Mouse (Mus musculus): ENCODE measurements around the gene Zgpat. TPM values are rescaled to one million over a fixed set of nuclear protein-coding genes. Genes with fewer than 3 reads are reported as not detected.

The Zgpat gene
- polyA plus RNA-seq, 1 experiment from 2014 or later, result 24.1 TPM

GRCm38 (mm10) chr2:181364487-181364859, 255 bp upstream of the Zgpat start:
- no peak for ATAC-seq (replicated peaks; ENCODE audit: insufficient number of reproducible peaks, insufficient read depth, low FRiP score, low read depth)
- Histone ChIP-seq H3K9me3 (replicated peaks) (no peaks in the 10 kb centered on the region), H3K9ac (peak overlapping the region; percentile 75), H3K4me2 (peak overlapping the region; percentile 88), H3K27ac (peak overlapping the region; percentile 87), H3K27me3 (no peaks in the 10 kb centered on the region), H3K4me3 (peak overlapping the region; percentile 86), H3K36me3 (peaks cover 25% of the 10 kb centered on the region), H3K4me1 (replicated peaks) (peaks cover 30% of the 10 kb centered on the region)
- 7% methylated on average over 14 of the region's 14 CpGs for WGBS

DNA sequence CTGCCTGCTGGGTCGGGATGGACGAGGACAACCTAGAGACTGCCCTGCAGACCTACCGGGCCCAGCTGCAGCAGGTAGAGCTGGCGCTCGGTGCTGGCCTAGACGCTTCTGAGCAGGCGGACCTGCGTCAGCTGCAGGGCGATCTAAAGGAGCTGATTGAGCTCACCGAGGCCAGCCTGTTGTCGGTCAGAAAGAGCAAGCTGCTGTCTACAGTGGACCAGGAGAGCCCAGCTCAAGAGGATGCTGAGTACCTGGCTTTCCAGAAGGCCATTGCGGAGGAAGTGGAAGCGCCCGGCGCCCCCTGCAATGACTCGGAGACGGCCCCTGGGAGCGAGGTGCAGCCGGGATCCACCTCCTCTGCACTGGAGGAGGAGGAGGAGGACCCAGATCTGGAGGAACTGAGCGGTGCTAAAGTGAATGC, 937 bp downstream of the Zgpat start:
- Histone ChIP-seq H3K27ac (peak overlapping the region; percentile 87), H3K9ac (peak overlapping the region; percentile 75), H3K36me3 (peaks cover 22% of the 10 kb centered on the region), H3K4me3 (peak overlapping the region; percentile 86), H3K27me3 (no peaks in the 10 kb centered on the region), H3K4me2 (peak overlapping the region; percentile 88), H3K9me3 (replicated peaks) (no peaks in the 10 kb centered on the region), H3K4me1 (replicated peaks) (peaks cover 30% of the 10 kb centered on the region)
- WGBS, result 0% methylated on average over 20 of the region's 20 CpGs
- peak; percentile 32 for ATAC-seq (replicated peaks; ENCODE audit: insufficient number of reproducible peaks, insufficient read depth, low FRiP score, low read depth)

- 93% methylated on average over 5 of the region's 5 CpGs for WGBS
Observed at GRCm38 (mm10) chr2:181370001-181370400, 5.3 kb downstream of the Zgpat start.

DNA sequence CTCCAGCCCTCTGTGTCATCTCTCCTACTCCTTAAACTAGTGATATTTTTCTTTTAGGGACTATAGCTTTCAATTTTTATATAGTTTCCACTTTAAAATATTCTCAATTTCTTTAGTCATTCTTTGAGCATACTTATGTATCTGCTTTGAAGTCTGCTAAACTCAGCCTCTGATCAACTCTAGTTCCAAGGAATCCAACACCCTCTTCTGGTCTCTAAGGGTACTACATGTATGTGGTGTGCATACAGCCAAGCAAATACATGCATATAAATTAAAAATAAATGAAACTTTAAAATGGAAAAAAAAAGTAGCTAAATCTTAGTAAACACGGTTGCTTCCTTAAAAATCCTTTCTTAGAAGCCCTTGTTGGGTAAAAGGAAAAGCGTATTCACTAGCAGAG, 11.1 kb downstream of the Zgpat start:
- ATAC-seq (replicated peaks; ENCODE audit: insufficient number of reproducible peaks, insufficient read depth, low FRiP score, low read depth), result no peak
- 88% methylated on average over 2 of the region's 2 CpGs for WGBS
- Histone ChIP-seq H3K27ac (no peak overlapping the region), H3K4me1 (replicated peaks) (no peaks in the 10 kb centered on the region), H3K4me3 (no peak overlapping the region), H3K9me3 (replicated peaks) (no peaks in the 10 kb centered on the region), H3K36me3 (peaks cover 27% of the 10 kb centered on the region), H3K27me3 (no peaks in the 10 kb centered on the region), H3K4me2 (no peak overlapping the region), H3K9ac (no peak overlapping the region)

More at GRCm38 (mm10) chr2:181370001-181370400, 5.3 kb downstream of the Zgpat start:
- H3K9ac ChIP-seq, result no peak overlapping the region
- H3K27ac ChIP-seq, result no peak overlapping the region
- H3K27me3 ChIP-seq, result no peaks in the 10 kb centered on the region
- no peaks in the 10 kb centered on the region for H3K9me3 ChIP-seq (replicated peaks)
- H3K4me2 ChIP-seq, result no peak overlapping the region
- ATAC-seq (replicated peaks; ENCODE audit: insufficient number of reproducible peaks, insufficient read depth, low FRiP score, low read depth), result no peak
- no peak overlapping the region for H3K4me3 ChIP-seq
- H3K4me1 ChIP-seq (replicated peaks), result peaks cover 19% of the 10 kb centered on the region
- peaks cover 10% of the 10 kb centered on the region for H3K36me3 ChIP-seq

DNA sequence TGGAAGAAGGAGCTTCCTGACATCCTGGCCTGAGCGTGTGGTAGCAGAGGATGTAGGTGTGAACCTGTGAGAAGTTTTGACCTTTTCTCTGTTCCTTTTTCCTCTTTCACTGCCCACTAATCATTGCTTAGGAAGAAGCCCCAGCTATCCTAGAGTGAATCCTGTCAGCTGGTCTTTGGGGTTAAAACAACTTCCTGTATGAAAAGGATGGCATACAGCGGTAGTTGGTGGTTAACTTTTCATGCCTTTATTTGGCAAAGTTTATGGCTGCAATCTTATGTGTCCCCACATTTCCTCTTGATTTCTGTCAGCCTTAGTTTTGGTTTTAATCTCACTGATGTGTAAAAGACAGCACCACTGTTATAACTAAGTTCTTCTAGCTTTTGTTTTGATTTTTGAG, 12.5 kb downstream of the Zgpat start:
- Histone ChIP-seq H3K4me3 (no peak overlapping the region), H3K4me2 (no peak overlapping the region), H3K27ac (no peak overlapping the region), H3K4me1 (replicated peaks) (no peaks in the 10 kb centered on the region), H3K36me3 (peaks cover 30% of the 10 kb centered on the region), H3K27me3 (no peaks in the 10 kb centered on the region), H3K9ac (no peak overlapping the region), H3K9me3 (replicated peaks) (no peaks in the 10 kb centered on the region)
- ATAC-seq (replicated peaks; ENCODE audit: insufficient number of reproducible peaks, insufficient read depth, low FRiP score, low read depth), result no peak
- WGBS, result 61% methylated on average over 2 of the region's 2 CpGs

- no peak for ATAC-seq (replicated peaks; ENCODE audit: insufficient number of reproducible peaks, insufficient read depth, low FRiP score, low read depth)
- Histone ChIP-seq H3K9me3 (replicated peaks) (no peaks in the 10 kb centered on the region), H3K4me3 (no peak overlapping the region), H3K36me3 (peaks cover 41% of the 10 kb centered on the region), H3K4me2 (no peak overlapping the region), H3K27me3 (no peaks in the 10 kb centered on the region), H3K4me1 (replicated peaks) (no peaks in the 10 kb centered on the region), H3K9ac (no peak overlapping the region), H3K27ac (no peak overlapping the region)
- WGBS, result 86% methylated on average over 5 of the region's 5 CpGs
Observed at GRCm38 (mm10) chr2:181378701-181379100, 14.0 kb downstream of the Zgpat start.

- Histone ChIP-seq H3K4me1 (replicated peaks) (peaks cover 1% of the 10 kb centered on the region; the same call in 1 of the 2 replicates), H3K27me3 (no peaks in the 10 kb centered on the region), H3K4me2 (no peak within 1 kb of the TSS), H3K9me3 (replicated peaks) (no peaks in the 10 kb centered on the region), H3K9ac (no peak within 1 kb of the TSS), H3K27ac (no peak within 1 kb of the TSS), H3K4me3 (no peak within 1 kb of the TSS), H3K36me3 (peaks cover 46% of the 10 kb centered on the region)
- WGBS, result 94% methylated on average over 12 of the region's 12 CpGs
- no peak for ATAC-seq (replicated peaks; ENCODE audit: insufficient number of reproducible peaks, insufficient read depth, low FRiP score, low read depth)
Observed at GRCm38 (mm10) chr2:181379778-181380177, 15.1 kb downstream of the Zgpat start, which contains the start of gene Lime1. Gene Lime1 (plus strand): TSS chr2:181380078.

DNA sequence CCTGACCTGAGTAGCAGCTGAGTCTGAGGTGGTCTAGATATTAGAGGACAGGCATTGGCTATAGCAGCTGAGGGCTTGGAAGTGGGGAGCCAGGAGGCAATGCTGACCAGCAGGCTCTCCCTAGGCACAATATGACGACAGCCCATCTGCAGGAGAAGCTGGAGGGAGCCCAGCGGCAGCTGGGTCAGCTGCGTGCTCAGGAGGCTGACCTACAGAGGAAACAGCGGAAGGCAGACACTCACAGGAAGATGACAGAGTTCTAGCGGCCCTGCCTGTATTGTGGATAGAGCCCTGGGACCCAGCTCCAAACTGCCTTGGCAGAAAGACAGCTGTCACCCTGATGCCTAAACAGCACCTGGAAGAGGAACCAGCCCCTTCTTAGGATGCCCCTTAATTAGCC, 15.5 kb downstream of the Zgpat start:
- H3K27me3 ChIP-seq, result no peaks in the 10 kb centered on the region
- H3K4me2 ChIP-seq, result no peak overlapping the region
- peaks cover 46% of the 10 kb centered on the region for H3K36me3 ChIP-seq
- peaks cover 6% of the 10 kb centered on the region; the same call in 1 of the 2 replicates for H3K4me1 ChIP-seq (replicated peaks)
- no peak overlapping the region for H3K9ac ChIP-seq
- H3K4me3 ChIP-seq, result no peak overlapping the region
- no peak overlapping the region for H3K27ac ChIP-seq
- no peak for ATAC-seq (replicated peaks; ENCODE audit: insufficient number of reproducible peaks, insufficient read depth, low FRiP score, low read depth)
- H3K9me3 ChIP-seq (replicated peaks), result no peaks in the 10 kb centered on the region
- 75% methylated on average over 5 of the region's 5 CpGs for WGBS

GRCm38 (mm10) chr2:181381107-181381506, 16.4 kb downstream of the Zgpat start:
- Histone ChIP-seq H3K9me3 (replicated peaks) (no peaks in the 10 kb centered on the region), H3K27me3 (no peaks in the 10 kb centered on the region), H3K4me3 (no peak overlapping the region), H3K9ac (no peak overlapping the region), H3K27ac (no peak overlapping the region), H3K36me3 (peaks cover 49% of the 10 kb centered on the region), H3K4me1 (replicated peaks) (peaks cover 9% of the 10 kb centered on the region; the same call in 1 of the 2 replicates), H3K4me2 (no peak overlapping the region)
- WGBS, result 86% methylated on average over 5 of the region's 5 CpGs
- ATAC-seq (replicated peaks; ENCODE audit: insufficient number of reproducible peaks, insufficient read depth, low FRiP score, low read depth), result no peak

GRCm38 (mm10) chr2:181381631-181382306, 17.0 kb downstream of the Zgpat start:
- peaks cover 53% of the 10 kb centered on the region for H3K36me3 ChIP-seq

DNA sequence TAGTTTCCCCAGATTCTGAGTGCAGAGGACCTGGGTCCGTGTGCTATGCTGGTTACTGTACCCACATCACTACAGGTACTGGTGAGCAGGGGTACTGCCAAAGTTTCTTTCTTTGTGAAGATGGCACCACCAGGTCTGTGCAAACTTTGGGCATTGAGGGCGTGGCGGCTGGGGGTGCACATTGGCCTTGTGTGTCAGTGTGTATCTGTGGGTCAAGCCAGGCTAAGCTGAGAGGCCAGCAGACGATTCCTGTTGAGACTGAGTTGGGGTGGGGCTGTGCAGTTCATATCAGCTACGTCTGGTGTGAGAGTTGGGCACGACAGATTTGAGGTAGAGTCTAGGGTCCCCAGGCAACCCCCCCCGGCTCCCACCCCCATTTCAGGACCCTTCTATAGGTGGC, 19.7 kb downstream of the Zgpat start:
- H3K9me3 ChIP-seq (replicated peaks), result no peaks in the 10 kb centered on the region
- H3K4me2 ChIP-seq, result no peak overlapping the region
- no peaks in the 10 kb centered on the region for H3K27me3 ChIP-seq
- 0 out of 2 replicates have a peak overlapping the region, but pooled peaks have one; percentile 52 for H3K27ac ChIP-seq
- H3K9ac ChIP-seq, result no peak overlapping the region
- H3K36me3 ChIP-seq, result peaks cover 45% of the 10 kb centered on the region
- H3K4me1 ChIP-seq (replicated peaks), result peaks cover 12% of the 10 kb centered on the region; the same call in 1 of the 2 replicates
- no peak for ATAC-seq (replicated peaks; ENCODE audit: insufficient number of reproducible peaks, insufficient read depth, low FRiP score, low read depth)
- 79% methylated on average over 7 of the region's 7 CpGs for WGBS
- no peak overlapping the region for H3K4me3 ChIP-seq

More at GRCm38 (mm10) chr2:181381631-181382306, 17.0 kb downstream of the Zgpat start:
- ATAC-seq (replicated peaks; ENCODE audit: insufficient number of reproducible peaks, insufficient read depth, low FRiP score, low read depth), result no peak
- Histone ChIP-seq H3K9ac (no peak overlapping the region), H3K4me1 (replicated peaks) (peaks cover 12% of the 10 kb centered on the region; the same call in 1 of the 2 replicates), H3K4me2 (no peak overlapping the region), H3K9me3 (replicated peaks) (no peaks in the 10 kb centered on the region), H3K27me3 (no peaks in the 10 kb centered on the region), H3K27ac (no peak overlapping the region), H3K4me3 (no peak overlapping the region)
- WGBS, result 89% methylated on average over 6 of the region's 6 CpGs

- H3K4me3 ChIP-seq, result no peak overlapping the region
- no peaks in the 10 kb centered on the region for H3K27me3 ChIP-seq
- peak; percentile 56 for ATAC-seq (replicated peaks; ENCODE audit: insufficient number of reproducible peaks, insufficient read depth, low FRiP score, low read depth)
- H3K27ac ChIP-seq, result peak overlapping the region; percentile 52; the same call in 1 of the 2 replicates
- H3K36me3 ChIP-seq, result peaks cover 40% of the 10 kb centered on the region
- H3K9ac ChIP-seq, result no peak overlapping the region
- H3K9me3 ChIP-seq (replicated peaks), result no peaks in the 10 kb centered on the region
- no peak overlapping the region for H3K4me2 ChIP-seq
- peaks cover 12% of the 10 kb centered on the region; the same call in 1 of the 2 replicates for H3K4me1 ChIP-seq (replicated peaks)
- WGBS, result 71% methylated on average over 4 of the region's 4 CpGs
Observed at GRCm38 (mm10) chr2:181384919-181385391, 20.2 kb downstream of the Zgpat start.

Measured in heart, embryonic 15.5 days (tissue).